Mouse (Mus musculus) gonadal fat pad, adult 2 months (tissue): Measurements from ENCODE around the gene Mrps25. TPM values are rescaled to one million over a fixed set of nuclear protein-coding genes. Genes with fewer than 3 reads are reported as not detected.

Experiments used
- DNase-seq: peaks from one replicate; pipeline ENCODE4 v3.0.0-alpha.2; 2012; ENCODE audit warnings: low read depth
- polyA plus RNA-seq: library from polyadenylated mRNA; depleted of rRNA; stranded (reverse); fragments of >200 nt; gene quantifications from 2 replicates; pipeline ENCODE4 v1.2.3, GENCODE M21; 2012; rRNA removed

Gene Mrps25
- polyA plus RNA-seq, 1 experiment, result 16.7 TPM

GRCm38 (mm10) chr6:92126861-92127468, 56.9 kb downstream of the Mrps25 start:
- DNase-seq, result no peak

GRCm38 (mm10) chr6:92124547-92124946, 59.3 kb downstream of the Mrps25 start:
- DNase-seq, result no peak

Other genes starting within 250 kb of the Mrps25 start
- 8.3 and 9.3 TPM in 2 replicates for gene Fgd5, start 205.2 kb downstream of the Mrps25 start, polyA plus RNA-seq
- 17.2 and 18.8 TPM in 2 replicates for gene Nr2c2, start 92.6 kb downstream of the Mrps25 start, polyA plus RNA-seq
- gene Rbsn, start 30.9 kb upstream of the Mrps25 start, polyA plus RNA-seq, result 10.7 and 11.1 TPM in 2 replicates
- not detected in 2 replicates for gene Trh, start 60.6 kb upstream of the Mrps25 start, polyA plus RNA-seq